Mouse (Mus musculus): ENCODE results near the gene Sipa1l1. TPM values are rescaled to one million over a fixed set of nuclear protein-coding genes. Genes with fewer than 3 reads are reported as not detected.

The Sipa1l1 gene
- total and polyA plus RNA-seq, 2 experiments from 2014 or later: 8.2 to 22.9 TPM

DNA sequence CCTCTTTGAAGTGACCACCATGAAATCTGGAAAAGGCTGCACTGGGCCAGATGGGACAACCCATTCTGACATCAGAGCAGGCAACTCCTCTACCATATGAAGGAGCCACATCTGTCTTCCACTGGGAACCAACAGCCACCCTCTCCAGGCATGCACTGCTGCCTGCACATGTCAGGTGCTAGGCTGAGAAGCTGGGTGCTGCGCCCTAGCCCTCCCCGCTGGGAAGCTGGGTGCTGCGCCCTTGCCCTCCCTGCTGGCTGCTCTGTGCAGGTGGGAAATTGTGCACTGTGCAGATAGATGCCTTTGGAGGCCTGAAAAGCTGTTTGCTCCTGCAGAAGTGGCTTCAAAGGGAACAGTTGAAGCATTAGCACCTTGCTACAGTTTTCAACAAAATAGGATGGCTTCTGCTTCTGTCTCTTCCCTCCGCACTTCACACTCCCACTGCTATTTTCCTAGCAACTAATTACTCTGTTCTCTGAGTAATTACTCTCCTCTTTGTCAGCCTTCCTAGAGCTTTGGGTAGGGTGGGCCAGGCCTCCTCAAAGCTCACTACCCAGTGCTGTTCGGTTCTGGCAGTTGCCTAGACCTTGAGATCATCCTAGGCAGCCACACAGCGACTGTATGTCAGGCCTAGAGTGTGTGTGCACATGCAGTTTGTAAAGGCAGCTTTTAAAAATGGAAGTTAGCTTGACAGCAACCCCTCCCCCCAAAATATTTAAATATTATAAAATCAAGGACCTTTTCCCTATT lies 231.0 kb downstream of the Sipa1l1 start:
- 78% methylated on average over 6 of the region's 6 CpGs for WGBS
- DNase-seq (ENCODE audit: low spot score) (no peak), ATAC-seq (peak; percentile 49; the same call in 1 of the 2 replicates)
- Histone ChIP-seq H3K36me3 (ENCODE audit: insufficient read depth, low read length) (no peaks in the 10 kb centered on the region), H3K9me3 (ENCODE audit: low read length) (no peaks in the 10 kb centered on the region), H3K9ac (replicated peaks; ENCODE audit: low read length) (no peak overlapping the region), H3K27ac (no peak overlapping the region), H3K4me2 (ENCODE audit: low read depth, low read length) (no peak overlapping the region), H3K4me1 (ENCODE audit: insufficient read depth, low read length) (no peaks in the 10 kb centered on the region; the same call in 1 of the 2 replicates), H3K27me3 (ENCODE audit: insufficient read depth, low read length) (no peaks in the 10 kb centered on the region), H3K4me3 (ENCODE audit: low read length) (no peak overlapping the region)
- TF ChIP-seq CTCF (IDR thresholded peaks at IDR 0.05; ENCODE audit: low read depth): no peak

DNA sequence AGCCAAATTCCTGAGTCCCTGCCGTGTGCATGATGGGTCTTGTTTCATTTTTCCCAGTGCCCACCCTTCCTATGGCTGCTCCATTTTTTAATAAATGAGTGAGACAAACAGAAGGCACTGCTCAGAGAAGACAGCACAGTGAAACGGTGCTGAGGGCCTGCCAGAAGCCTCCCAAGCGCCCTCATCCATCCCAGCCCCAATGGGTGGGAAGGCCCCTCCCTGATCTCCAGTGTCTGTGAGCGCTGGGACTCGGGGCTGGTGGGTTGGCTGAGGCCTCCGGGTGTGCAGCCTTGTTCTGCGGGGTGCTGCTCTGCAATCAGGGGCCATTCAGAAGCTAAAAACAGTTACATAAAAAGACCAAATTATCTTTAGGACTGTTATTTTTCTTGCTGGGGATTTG lies 231.7 kb downstream of the Sipa1l1 start:
- no peaks in the 10 kb centered on the region; the same call in 1 of the 2 replicates for H3K4me1 ChIP-seq (ENCODE audit: insufficient read depth, low read length)
- 64% methylated on average over 7 of the region's 7 CpGs for WGBS
- no peak for ATAC-seq
- no peaks in the 10 kb centered on the region for H3K36me3 ChIP-seq (ENCODE audit: insufficient read depth, low read length)
- no peak for DNase-seq (ENCODE audit: low spot score)
- H3K4me3 ChIP-seq (ENCODE audit: low read length): no peak overlapping the region
- no peaks in the 10 kb centered on the region for H3K27me3 ChIP-seq (ENCODE audit: insufficient read depth, low read length)
- H3K9me3 ChIP-seq (ENCODE audit: low read length): no peaks in the 10 kb centered on the region
- H3K9ac ChIP-seq (replicated peaks; ENCODE audit: low read length): no peak overlapping the region
- no peak overlapping the region for H3K27ac ChIP-seq
- no peak for TF ChIP-seq CTCF (IDR thresholded peaks at IDR 0.05; ENCODE audit: low read depth)
- no peak overlapping the region for H3K4me2 ChIP-seq (ENCODE audit: low read depth, low read length)

DNA sequence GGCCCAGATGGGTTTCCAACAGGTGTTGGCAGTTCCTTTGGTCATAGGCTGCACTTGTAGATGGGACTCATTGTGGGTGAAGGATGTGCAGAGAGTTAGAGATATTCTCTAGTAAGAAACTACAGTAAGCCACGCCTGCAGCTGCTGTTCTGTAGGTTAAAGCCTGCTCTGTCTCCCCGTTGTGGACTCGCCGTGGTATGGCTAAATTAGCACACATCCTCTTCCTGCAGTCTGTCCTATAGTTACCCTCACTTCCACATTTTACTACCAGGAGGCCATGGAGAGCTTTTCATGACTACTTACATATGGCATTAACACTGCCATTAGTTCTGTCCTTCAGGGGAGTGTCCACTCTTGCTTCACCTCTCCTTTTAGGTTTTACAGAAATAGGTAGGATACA lies 232.3 kb downstream of the Sipa1l1 start:
- TF ChIP-seq CTCF (IDR thresholded peaks at IDR 0.05; ENCODE audit: low read depth): no peak
- Histone ChIP-seq H3K27me3 (ENCODE audit: insufficient read depth, low read length) (no peaks in the 10 kb centered on the region), H3K36me3 (ENCODE audit: insufficient read depth, low read length) (no peaks in the 10 kb centered on the region), H3K4me1 (ENCODE audit: insufficient read depth, low read length) (no peaks in the 10 kb centered on the region; the same call in 1 of the 2 replicates), H3K4me2 (ENCODE audit: low read depth, low read length) (no peak overlapping the region), H3K27ac (no peak overlapping the region), H3K9ac (replicated peaks; ENCODE audit: low read length) (no peak overlapping the region), H3K4me3 (ENCODE audit: low read length) (no peak overlapping the region), H3K9me3 (ENCODE audit: low read length) (no peaks in the 10 kb centered on the region)
- 90% methylated on average over 4 of the region's 4 CpGs for WGBS
- ATAC-seq: no peak
- DNase-seq (ENCODE audit: low spot score): no peak

DNA sequence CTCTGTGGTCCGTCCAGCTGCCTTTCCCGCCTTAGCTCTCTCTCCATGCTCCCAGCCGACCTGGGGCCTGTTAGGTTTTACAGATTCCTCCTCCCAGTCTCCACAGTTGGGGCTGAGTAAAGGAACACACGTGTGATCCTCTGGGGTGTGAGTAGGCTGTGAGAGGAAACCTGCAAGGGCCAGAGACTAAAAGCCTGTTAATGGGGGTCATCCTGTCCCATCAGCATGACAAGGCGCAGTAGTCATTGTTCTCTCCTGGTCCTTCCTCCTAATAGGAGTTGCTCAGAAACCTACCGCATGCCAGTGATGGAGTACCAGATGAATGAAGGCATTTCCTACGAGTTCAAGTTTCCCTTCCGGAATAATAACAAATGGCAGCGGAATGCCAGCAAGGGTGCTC lies 233.5 kb downstream of the Sipa1l1 start:
- Histone ChIP-seq H3K4me2 (ENCODE audit: low read depth, low read length) (no peak overlapping the region), H3K9ac (replicated peaks; ENCODE audit: low read length) (no peak overlapping the region), H3K36me3 (ENCODE audit: insufficient read depth, low read length) (no peaks in the 10 kb centered on the region), H3K9me3 (ENCODE audit: low read length) (no peaks in the 10 kb centered on the region), H3K27ac (no peak overlapping the region), H3K27me3 (ENCODE audit: insufficient read depth, low read length) (no peaks in the 10 kb centered on the region), H3K4me1 (ENCODE audit: insufficient read depth, low read length) (no peaks in the 10 kb centered on the region; the same call in 1 of the 2 replicates), H3K4me3 (ENCODE audit: low read length) (no peak overlapping the region)
- DNase-seq (ENCODE audit: low spot score) (no peak), ATAC-seq (no peak)
- 81% methylated on average over 9 of the region's 9 CpGs for WGBS
- TF ChIP-seq CTCF (IDR thresholded peaks at IDR 0.05; ENCODE audit: low read depth): no peak

DNA sequence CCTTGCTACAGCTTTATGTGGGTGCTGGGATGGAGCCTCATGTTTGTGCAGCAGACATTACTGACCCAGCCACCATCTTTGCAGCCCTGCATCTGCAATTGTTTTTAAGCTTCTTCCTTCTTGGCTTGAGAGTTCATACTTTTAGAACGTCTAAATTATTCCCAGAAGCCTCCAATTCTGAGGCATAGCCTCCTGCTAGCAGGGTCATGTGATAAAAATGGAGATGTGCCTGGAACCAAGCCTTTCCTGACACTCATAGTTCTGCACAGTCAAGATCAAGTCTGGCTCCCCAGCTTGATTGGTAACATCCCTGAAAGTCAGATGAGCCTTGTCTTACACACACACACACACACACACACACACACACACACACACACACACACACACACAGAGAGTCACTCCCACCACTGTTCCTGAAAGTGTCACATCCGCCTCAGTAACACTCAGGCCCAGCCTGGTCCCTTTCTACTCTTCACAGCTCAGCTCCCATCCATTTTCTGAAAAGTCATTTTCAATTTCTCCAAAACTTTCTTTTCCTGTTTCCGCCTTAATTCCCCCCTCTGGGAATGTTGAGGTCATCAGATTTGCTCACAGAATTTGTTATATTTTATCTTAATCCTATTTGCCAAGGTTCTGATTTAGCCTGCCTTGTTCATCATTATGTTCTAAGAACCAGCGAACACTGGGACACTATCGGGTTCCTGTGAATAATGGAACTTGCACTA lies 238.6 kb downstream of the Sipa1l1 start:
- no peaks in the 10 kb centered on the region for H3K9me3 ChIP-seq (ENCODE audit: low read length)
- peaks cover 7% of the 10 kb centered on the region; the same call in 1 of the 2 replicates for H3K4me1 ChIP-seq (ENCODE audit: insufficient read depth, low read length)
- H3K9ac ChIP-seq (replicated peaks; ENCODE audit: low read length): no peak overlapping the region
- no peak overlapping the region for H3K4me3 ChIP-seq (ENCODE audit: low read length)
- H3K36me3 ChIP-seq (ENCODE audit: insufficient read depth, low read length): no peaks in the 10 kb centered on the region
- ATAC-seq: no peak
- H3K4me2 ChIP-seq (ENCODE audit: low read depth, low read length): no peak overlapping the region
- TF ChIP-seq CTCF (IDR thresholded peaks at IDR 0.05; ENCODE audit: low read depth): no peak
- H3K27ac ChIP-seq: no peak overlapping the region
- 66% methylated on average over 5 of the region's 5 CpGs for WGBS
- no peak for DNase-seq (ENCODE audit: low spot score)
- no peaks in the 10 kb centered on the region for H3K27me3 ChIP-seq (ENCODE audit: insufficient read depth, low read length)

DNA sequence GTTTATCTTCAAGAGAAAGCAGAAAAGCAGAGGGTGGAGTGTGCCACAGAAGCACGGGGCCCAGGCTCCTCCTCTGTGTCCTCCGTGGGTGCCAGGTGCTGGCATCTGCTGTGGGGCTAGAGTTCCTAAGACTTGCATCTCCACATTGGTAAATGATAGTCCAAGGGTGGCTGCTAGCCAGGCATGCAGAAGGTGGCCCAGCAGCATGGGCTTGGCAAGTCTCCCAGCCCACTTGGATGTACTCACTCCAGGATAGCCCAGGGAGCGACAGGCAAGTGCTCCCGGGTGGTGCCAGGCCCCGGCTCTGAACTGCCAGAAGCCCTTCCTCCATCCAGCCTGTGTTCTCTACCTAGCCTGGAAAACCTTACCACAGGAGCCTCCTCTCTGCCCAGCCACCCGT lies 239.4 kb downstream of the Sipa1l1 start:
- Histone ChIP-seq H3K27ac (no peak overlapping the region), H3K4me2 (ENCODE audit: low read depth, low read length) (no peak overlapping the region), H3K27me3 (ENCODE audit: insufficient read depth, low read length) (no peaks in the 10 kb centered on the region), H3K9ac (replicated peaks; ENCODE audit: low read length) (no peak overlapping the region), H3K4me3 (ENCODE audit: low read length) (no peak overlapping the region), H3K9me3 (ENCODE audit: low read length) (no peaks in the 10 kb centered on the region), H3K36me3 (ENCODE audit: insufficient read depth, low read length) (no peaks in the 10 kb centered on the region), H3K4me1 (ENCODE audit: insufficient read depth, low read length) (peaks cover 7% of the 10 kb centered on the region; the same call in 1 of the 2 replicates)
- ATAC-seq (0 out of 2 replicates have a peak, but pooled peaks have one; percentile 50), DNase-seq (ENCODE audit: low spot score) (peak; percentile 65)
- 47% methylated on average over 6 of the region's 6 CpGs for WGBS
- no peak for TF ChIP-seq CTCF (IDR thresholded peaks at IDR 0.05; ENCODE audit: low read depth)

Data from hindbrain, postnatal 0 days (tissue).